Mouse (Mus musculus): Measurements from ENCODE around the gene Vsig1. TPM values are rescaled to one million over a fixed set of nuclear protein-coding genes. Genes with fewer than 3 reads are reported as not detected.

Gene Vsig1
- polyA plus RNA-seq (2012; ENCODE audit: insufficient read depth, low replicate concordance): not detected in 2 replicates

GRCm38 (mm10) chrX:140907360-140907759, at the start of gene Vsig1:
Vsig1 (plus strand) TSS chrX:140907608.
- no peak for TF ChIP-seq FLI1 (IDR thresholded peaks at IDR 0.05; ENCODE audit: low read length)
- no peak for TF ChIP-seq GATA1 (IDR thresholded peaks at IDR 0.05; ENCODE audit: borderline replicate concordance, low read length)
- no peaks in the 10 kb centered on the region for H3K9me3 ChIP-seq

GRCm38 (mm10) chrX:140862760-140863159, 44.6 kb upstream of the Vsig1 start:
- H3K4me1 ChIP-seq: no peaks in the 10 kb centered on the region
- H3K4me3 ChIP-seq (replicated peaks): no peak overlapping the region
- TF ChIP-seq FLI1 (IDR thresholded peaks at IDR 0.05; ENCODE audit: low read length) (no peak), GATA1 (IDR thresholded peaks at IDR 0.05; ENCODE audit: borderline replicate concordance, low read length) (no peak)
- peaks cover 1% of the 10 kb centered on the region for H3K27me3 ChIP-seq (replicated peaks)
- H3K9me3 ChIP-seq: no peaks in the 10 kb centered on the region
- no peaks in the 10 kb centered on the region for H3K36me3 ChIP-seq (replicated peaks; ENCODE audit: low read length)

More at GRCm38 (mm10) chrX:140907360-140907759, at the start of gene Vsig1:
- Histone ChIP-seq H3K27me3 (replicated peaks) (peaks cover 5% of the 10 kb centered on the region), H3K4me3 (replicated peaks) (no peak within 1 kb of the TSS), H3K36me3 (replicated peaks; ENCODE audit: low read length) (no peaks in the 10 kb centered on the region), H3K4me1 (no peaks in the 10 kb centered on the region)

- Histone ChIP-seq H3K4me1 (no peaks in the 10 kb centered on the region), H3K36me3 (replicated peaks; ENCODE audit: low read length) (no peaks in the 10 kb centered on the region), H3K27me3 (replicated peaks) (peaks cover 1% of the 10 kb centered on the region), H3K4me3 (replicated peaks) (no peak overlapping the region), H3K9me3 (no peaks in the 10 kb centered on the region)
- no peak for TF ChIP-seq GATA1 (IDR thresholded peaks at IDR 0.05; ENCODE audit: borderline replicate concordance, low read length)
- TF ChIP-seq FLI1 (IDR thresholded peaks at IDR 0.05; ENCODE audit: low read length): no peak
Measured at GRCm38 (mm10) chrX:140863431-140863830, 44.0 kb upstream of the Vsig1 start.

- TF ChIP-seq FLI1 (IDR thresholded peaks at IDR 0.05; ENCODE audit: low read length) (no peak), GATA1 (IDR thresholded peaks at IDR 0.05; ENCODE audit: borderline replicate concordance, low read length) (no peak)
- no peak overlapping the region for H3K4me3 ChIP-seq (replicated peaks)
- no peaks in the 10 kb centered on the region for H3K36me3 ChIP-seq (replicated peaks; ENCODE audit: low read length)
- no peaks in the 10 kb centered on the region for H3K9me3 ChIP-seq
- H3K4me1 ChIP-seq: no peaks in the 10 kb centered on the region
- peaks cover 16% of the 10 kb centered on the region for H3K27me3 ChIP-seq (replicated peaks)
Measured at GRCm38 (mm10) chrX:140887193-140887592, 20.2 kb upstream of the Vsig1 start.

GRCm38 (mm10) chrX:140891796-140892195, 15.6 kb upstream of the Vsig1 start:
- Histone ChIP-seq H3K4me3 (replicated peaks) (no peak overlapping the region), H3K9me3 (no peaks in the 10 kb centered on the region), H3K4me1 (no peaks in the 10 kb centered on the region), H3K27me3 (replicated peaks) (peaks cover 13% of the 10 kb centered on the region), H3K36me3 (replicated peaks; ENCODE audit: low read length) (no peaks in the 10 kb centered on the region)
- TF ChIP-seq GATA1 (IDR thresholded peaks at IDR 0.05; ENCODE audit: borderline replicate concordance, low read length) (no peak), FLI1 (IDR thresholded peaks at IDR 0.05; ENCODE audit: low read length) (no peak)

GRCm38 (mm10) chrX:140903487-140903886, 3.9 kb upstream of the Vsig1 start:
- TF ChIP-seq GATA1 (IDR thresholded peaks at IDR 0.05; ENCODE audit: borderline replicate concordance, low read length) (no peak), FLI1 (IDR thresholded peaks at IDR 0.05; ENCODE audit: low read length) (no peak)
- Histone ChIP-seq H3K36me3 (replicated peaks; ENCODE audit: low read length) (no peaks in the 10 kb centered on the region), H3K9me3 (no peaks in the 10 kb centered on the region), H3K4me1 (no peaks in the 10 kb centered on the region), H3K27me3 (replicated peaks) (peaks cover 2% of the 10 kb centered on the region), H3K4me3 (replicated peaks) (no peak overlapping the region)

- Histone ChIP-seq H3K36me3 (replicated peaks; ENCODE audit: low read length) (no peaks in the 10 kb centered on the region), H3K4me1 (no peaks in the 10 kb centered on the region), H3K4me3 (replicated peaks) (no peak overlapping the region), H3K27me3 (replicated peaks) (peaks cover 26% of the 10 kb centered on the region), H3K9me3 (no peaks in the 10 kb centered on the region)
- TF ChIP-seq FLI1 (IDR thresholded peaks at IDR 0.05; ENCODE audit: low read length) (no peak), GATA1 (IDR thresholded peaks at IDR 0.05; ENCODE audit: borderline replicate concordance, low read length) (no peak)
Measured at GRCm38 (mm10) chrX:140921321-140921720, 13.9 kb downstream of the Vsig1 start.

- Histone ChIP-seq H3K4me3 (replicated peaks) (no peak overlapping the region), H3K27me3 (replicated peaks) (peaks cover 15% of the 10 kb centered on the region), H3K36me3 (replicated peaks; ENCODE audit: low read length) (no peaks in the 10 kb centered on the region), H3K4me1 (no peaks in the 10 kb centered on the region; the same call in 1 of the 2 replicates), H3K9me3 (no peaks in the 10 kb centered on the region)
- no peak for TF ChIP-seq GATA1 (IDR thresholded peaks at IDR 0.05; ENCODE audit: borderline replicate concordance, low read length)
- TF ChIP-seq FLI1 (IDR thresholded peaks at IDR 0.05; ENCODE audit: low read length): no peak
Measured at GRCm38 (mm10) chrX:140932066-140932465, 24.7 kb downstream of the Vsig1 start.

- TF ChIP-seq GATA1 (IDR thresholded peaks at IDR 0.05; ENCODE audit: borderline replicate concordance, low read length): no peak
- TF ChIP-seq FLI1 (IDR thresholded peaks at IDR 0.05; ENCODE audit: low read length): no peak
Measured at GRCm38 (mm10) chrX:140933263-140933662, 25.9 kb downstream of the Vsig1 start.

GRCm38 (mm10) chrX:140936271-140936670, 28.9 kb downstream of the Vsig1 start:
- Histone ChIP-seq H3K4me1 (no peaks in the 10 kb centered on the region; the same call in 1 of the 2 replicates), H3K36me3 (replicated peaks; ENCODE audit: low read length) (no peaks in the 10 kb centered on the region), H3K4me3 (replicated peaks) (no peak overlapping the region), H3K27me3 (replicated peaks) (peaks cover 19% of the 10 kb centered on the region), H3K9me3 (no peaks in the 10 kb centered on the region)
- no peak for TF ChIP-seq GATA1 (IDR thresholded peaks at IDR 0.05; ENCODE audit: borderline replicate concordance, low read length)
- no peak for TF ChIP-seq FLI1 (IDR thresholded peaks at IDR 0.05; ENCODE audit: low read length)

More at GRCm38 (mm10) chrX:140933263-140933662, 25.9 kb downstream of the Vsig1 start:
- Histone ChIP-seq H3K9me3 (no peaks in the 10 kb centered on the region), H3K36me3 (replicated peaks; ENCODE audit: low read length) (no peaks in the 10 kb centered on the region), H3K27me3 (replicated peaks) (peaks cover 19% of the 10 kb centered on the region), H3K4me1 (no peaks in the 10 kb centered on the region; the same call in 1 of the 2 replicates), H3K4me3 (replicated peaks) (no peak overlapping the region)
